Mouse (Mus musculus) stomach, embryonic 16.5 days (tissue): Measurements from ENCODE around the gene Vipas39. TPM values are rescaled to one million over a fixed set of nuclear protein-coding genes. Genes with fewer than 3 reads are reported as not detected.
"Not testable (repeated sequence)": the region's sequence is repeated elsewhere in the genome, so short reads cannot be mapped to it uniquely, and the experiment has no call there.

ENCODE experiments used
- ATAC-seq: fragments of 200-750 bp; cut with Nextera tagmentation; 2 replicates; pipeline ENCODE4 v1.8.0; 2017; ENCODE audit warnings: moderate number of reproducible peaks, moderate TSS enrichment; ENCODE audit not compliant: insufficient read depth, low FRiP score
- H3K27ac ChIP-seq: fragments of 300-500 bp; sonication (generic); 2 replicates; pipeline ENCODE4 v1.5.1; 2014; ENCODE audit warnings: low read length
- H3K27me3 ChIP-seq: fragments of 300-500 bp; sonication (generic); 2 replicates; pipeline ENCODE4 v1.6.1; 2014; ENCODE audit warnings: low read length, control low read depth, mixed read lengths; ENCODE audit not compliant: control insufficient read depth, insufficient read depth
- H3K36me3 ChIP-seq: fragments of 300-500 bp; sonication (generic); 2 replicates; pipeline ENCODE4 v1.6.1; 2014; ENCODE audit warnings: low read length; ENCODE audit not compliant: control insufficient read depth, insufficient read depth
- H3K4me1 ChIP-seq: fragments of 300-500 bp; sonication (generic); 2 replicates; pipeline ENCODE4 v1.6.1; 2014; ENCODE audit warnings: low read length, control low read depth, mixed read lengths; ENCODE audit not compliant: control insufficient read depth, insufficient read depth
- H3K4me2 ChIP-seq: fragments of 300-500 bp; sonication (generic); 2 replicates; pipeline ENCODE4 v1.6.1; 2014; ENCODE audit warnings: low read depth, low read length, mixed read lengths
- H3K4me3 ChIP-seq: fragments of 300-500 bp; sonication (generic); replicated peaks from 2 replicates; pipeline ENCODE4 v1.5.1; 2014; ENCODE audit warnings: mild to moderate bottlenecking, low read length
- H3K9ac ChIP-seq: fragments of 300-500 bp; sonication (generic); 2 replicates; pipeline ENCODE4 v1.6.1; 2014; ENCODE audit warnings: low read length
- H3K9me3 ChIP-seq: fragments of 300-500 bp; sonication (generic); replicated peaks from 2 replicates; pipeline ENCODE4 v1.6.1; 2016; ENCODE audit warnings: low read length, control low read depth; ENCODE audit not compliant: control insufficient read depth
- WGBS: fragments of 180-500 bp; shearing (Covaris S2); extraction: QIAGEN DNeasy Blood & Tissue Kit; methylation state at CpG from one replicate; pipeline ENCODE4 v1.1.7; 2014; 5-methylcytosine and 5-hydroxymethylcytosine counted together
- polyA plus RNA-seq: library from polyadenylated mRNA; unstranded; fragments of >200 nt; fragmentation: Nextera tagmentation; extraction: Ambion mirVana; gene quantifications from 2 replicates; pipeline ENCODE4 v1.2.1, GENCODE M21; 2015

Gene Vipas39
- polyA plus RNA-seq, 1 experiment from 2014 or later, result 36.3 TPM

- no peak overlapping the region for H3K4me2 ChIP-seq
- no peak for ATAC-seq
- H3K9ac ChIP-seq, result no peak overlapping the region
- no peak overlapping the region for H3K4me3 ChIP-seq
- H3K4me1 ChIP-seq, result no peaks in the 10 kb centered on the region
- no peak overlapping the region for H3K27ac ChIP-seq
- no peaks in the 10 kb centered on the region for H3K36me3 ChIP-seq
- no peaks in the 10 kb centered on the region for H3K27me3 ChIP-seq
- no peaks in the 10 kb centered on the region for H3K9me3 ChIP-seq
Measured at GRCm38 (mm10) chr12:87217596-87217995, 48.5 kb downstream of the Vipas39 start.

GRCm38 (mm10) chr12:87216053-87216452, 50.0 kb downstream of the Vipas39 start:
- H3K27ac ChIP-seq, result no peak overlapping the region
- H3K9me3 ChIP-seq, result no peaks in the 10 kb centered on the region
- no peaks in the 10 kb centered on the region for H3K36me3 ChIP-seq
- no peaks in the 10 kb centered on the region for H3K27me3 ChIP-seq
- no peaks in the 10 kb centered on the region for H3K4me1 ChIP-seq
- H3K4me2 ChIP-seq, result no peak overlapping the region
- 62% methylated on average over 2 of the region's 2 CpGs for WGBS
- H3K9ac ChIP-seq, result no peak overlapping the region
- H3K4me3 ChIP-seq, result no peak overlapping the region
- no peak for ATAC-seq

GRCm38 (mm10) chr12:87212844-87213606, 53.0 kb downstream of the Vipas39 start:
- no peaks in the 10 kb centered on the region for H3K27me3 ChIP-seq
- H3K27ac ChIP-seq, result no peak overlapping the region
- 53% methylated on average over 2 of the region's 2 CpGs for WGBS
- H3K9ac ChIP-seq, result no peak overlapping the region
- ATAC-seq, result peak; percentile 44; the same call in 1 of the 2 replicates
- no peaks in the 10 kb centered on the region for H3K4me1 ChIP-seq
- no peak overlapping the region for H3K4me2 ChIP-seq
- H3K9me3 ChIP-seq, result no peaks in the 10 kb centered on the region
- H3K36me3 ChIP-seq, result no peaks in the 10 kb centered on the region
- no peak overlapping the region for H3K4me3 ChIP-seq

DNA sequence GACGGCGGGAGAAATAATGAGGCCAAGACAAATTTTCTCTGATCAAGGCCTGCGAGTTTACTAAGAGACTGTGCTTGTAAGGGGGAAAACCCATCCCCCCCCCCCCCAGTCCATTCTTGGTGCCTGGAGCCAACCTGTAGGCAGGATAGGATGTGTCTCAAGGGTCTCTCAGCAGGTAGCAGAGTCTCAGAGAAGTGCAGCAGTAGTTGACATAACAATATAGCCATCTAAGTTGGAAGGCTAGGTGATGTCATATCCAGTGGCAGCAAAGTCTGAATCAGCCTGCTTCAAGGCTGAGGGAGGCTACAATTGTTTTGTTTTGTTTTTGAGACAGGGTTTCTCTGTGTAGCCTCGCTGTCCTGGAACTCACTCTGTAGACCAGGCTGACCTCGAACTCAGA, 60.3 kb downstream of the Vipas39 start:
- not testable (repeated sequence) for H3K27ac ChIP-seq, ATAC-seq, H3K36me3 ChIP-seq, H3K4me1 ChIP-seq, H3K9ac ChIP-seq, H3K4me2 ChIP-seq, H3K9me3 ChIP-seq, H3K27me3 ChIP-seq, H3K4me3 ChIP-seq
- 92% methylated on average over 5 of the region's 5 CpGs for WGBS

DNA sequence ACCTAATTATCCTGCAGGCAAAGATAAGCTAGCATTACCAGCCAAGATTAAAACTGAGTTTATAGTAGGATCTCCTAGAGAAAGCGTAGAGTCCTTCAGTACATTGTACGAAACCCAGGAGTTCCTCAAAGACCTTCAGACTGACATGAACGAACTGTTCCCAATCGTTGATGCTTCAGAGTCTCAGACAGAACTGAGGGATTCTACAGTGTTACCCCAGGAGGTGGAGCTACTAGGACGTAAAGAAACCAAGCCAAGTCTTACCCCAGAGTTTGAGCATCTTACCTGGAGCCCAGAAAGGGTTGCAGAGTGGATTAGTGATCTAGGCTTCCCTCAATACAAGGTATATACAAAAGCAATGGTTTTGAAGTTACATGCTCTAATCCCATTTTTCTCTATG, 64.4 kb downstream of the Vipas39 start:
- no peak for ATAC-seq
- H3K4me2 ChIP-seq, result no peak overlapping the region
- no peaks in the 10 kb centered on the region for H3K27me3 ChIP-seq
- no peak overlapping the region for H3K27ac ChIP-seq
- no peaks in the 10 kb centered on the region for H3K36me3 ChIP-seq
- no peaks in the 10 kb centered on the region for H3K9me3 ChIP-seq
- no peak overlapping the region for H3K4me3 ChIP-seq
- peaks cover 8% of the 10 kb centered on the region; the same call in 1 of the 2 replicates for H3K4me1 ChIP-seq
- H3K9ac ChIP-seq, result no peak overlapping the region
- 64% methylated on average over 5 of the region's 5 CpGs for WGBS

DNA sequence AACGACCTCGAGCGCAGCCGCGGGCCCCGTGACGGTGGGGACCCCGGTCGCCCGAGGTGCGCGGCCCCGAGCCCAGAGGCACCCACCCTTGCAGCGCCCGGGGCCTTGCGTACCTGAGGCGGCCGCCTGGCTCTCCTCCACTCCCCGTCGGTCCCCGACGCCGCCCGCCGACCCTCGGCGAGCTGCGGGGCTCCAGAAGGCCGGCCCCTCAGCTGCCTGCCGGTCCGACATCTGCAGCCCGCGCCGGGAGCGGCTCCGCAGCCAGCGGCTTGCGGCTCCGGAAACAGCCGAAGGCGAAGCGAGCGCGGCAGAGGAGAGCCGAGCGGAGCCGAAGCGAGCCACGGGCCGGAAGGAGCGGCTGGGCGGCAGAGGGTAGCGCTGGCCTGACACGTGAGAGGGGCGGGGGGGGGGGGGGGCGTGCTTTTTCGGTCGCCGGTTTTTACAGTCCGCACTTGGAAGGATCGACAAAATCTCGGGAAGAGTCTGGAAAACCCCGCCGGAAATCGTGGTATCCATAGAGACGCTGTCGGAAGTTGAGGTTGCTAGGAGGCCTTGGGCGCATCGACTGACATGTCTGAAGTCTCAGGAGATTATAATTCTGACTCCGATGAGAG, 66.0 kb downstream of the Vipas39 start, which contains the start of gene Tmed8:
TSS of gene Tmed8 (minus strand) at position 482 of the 614 bp plus-strand sequence.
- peak; percentile 92 for ATAC-seq
- peak within 1 kb of the TSS; percentile 92 for H3K4me3 ChIP-seq
- peak within 1 kb of the TSS; percentile 93 for H3K4me2 ChIP-seq
- H3K27ac ChIP-seq, result peak within 1 kb of the TSS; percentile 33; the same call in 1 of the 2 replicates
- H3K4me1 ChIP-seq, result peaks cover 8% of the 10 kb centered on the region; the same call in 1 of the 2 replicates
- WGBS, result under 1% methylated on average over 69 of the region's 70 CpGs
- no peaks in the 10 kb centered on the region for H3K9me3 ChIP-seq
- no peaks in the 10 kb centered on the region for H3K36me3 ChIP-seq
- no peaks in the 10 kb centered on the region for H3K27me3 ChIP-seq
- peak within 1 kb of the TSS; percentile 95 for H3K9ac ChIP-seq

- peak; percentile 23; the same call in 1 of the 2 replicates for ATAC-seq
- H3K36me3 ChIP-seq, result no peaks in the 10 kb centered on the region
- peak within 1 kb of the TSS; percentile 33; the same call in 1 of the 2 replicates for H3K27ac ChIP-seq
- H3K9ac ChIP-seq, result peak within 1 kb of the TSS; percentile 95
- H3K4me1 ChIP-seq, result peaks cover 8% of the 10 kb centered on the region; the same call in 1 of the 2 replicates
- H3K4me3 ChIP-seq, result peak within 1 kb of the TSS; percentile 92
- no peaks in the 10 kb centered on the region for H3K27me3 ChIP-seq
- no peaks in the 10 kb centered on the region for H3K9me3 ChIP-seq
- H3K4me2 ChIP-seq, result peak within 1 kb of the TSS; percentile 93
- WGBS, result under 1% methylated on average over 38 of the region's 38 CpGs
Measured at GRCm38 (mm10) chr12:87199206-87199972, 66.7 kb downstream of the Vipas39 start, which contains the start of gene Samd15. TSS of gene Samd15 (plus strand) at chr12:87199723.

- Histone ChIP-seq H3K27me3 (no peaks in the 10 kb centered on the region), H3K9ac (peak overlapping the region; percentile 95), H3K4me1 (peaks cover 8% of the 10 kb centered on the region; the same call in 1 of the 2 replicates), H3K4me2 (peak overlapping the region; percentile 93), H3K9me3 (no peaks in the 10 kb centered on the region), H3K4me3 (peak overlapping the region; percentile 92), H3K36me3 (no peaks in the 10 kb centered on the region), H3K27ac (no peak overlapping the region)
- WGBS, result 61% methylated on average over 6 of the region's 6 CpGs
- ATAC-seq, result no peak
Measured at GRCm38 (mm10) chr12:87198792-87199191, 67.3 kb downstream of the Vipas39 start.
